Mouse (Mus musculus) layer of hippocampus, postnatal 10 days (tissue): Measurements from ENCODE around the gene Plekhs1. TPM values are rescaled to one million over a fixed set of nuclear protein-coding genes. Genes with fewer than 3 reads are reported as not detected.
"Not testable (repeated sequence)": the region's sequence is repeated elsewhere in the genome, so short reads cannot be mapped to it uniquely, and the experiment has no call there.

ENCODE experiments used
- DNase-seq, 2 experiments: peaks; one replicate each; pipeline ENCODE4 v3.0.0; 2021; ENCODE audit warnings: low spot score in 2 of 2
- total RNA-seq, 2 experiments: library from RNA; stranded (reverse); gene quantifications; 2 replicates each; pipeline ENCODE4 v1.2.3; 2021

Gene Plekhs1
- total RNA-seq, 2 experiments from 2014 or later, result 0.33 to 0.41 TPM

DNA sequence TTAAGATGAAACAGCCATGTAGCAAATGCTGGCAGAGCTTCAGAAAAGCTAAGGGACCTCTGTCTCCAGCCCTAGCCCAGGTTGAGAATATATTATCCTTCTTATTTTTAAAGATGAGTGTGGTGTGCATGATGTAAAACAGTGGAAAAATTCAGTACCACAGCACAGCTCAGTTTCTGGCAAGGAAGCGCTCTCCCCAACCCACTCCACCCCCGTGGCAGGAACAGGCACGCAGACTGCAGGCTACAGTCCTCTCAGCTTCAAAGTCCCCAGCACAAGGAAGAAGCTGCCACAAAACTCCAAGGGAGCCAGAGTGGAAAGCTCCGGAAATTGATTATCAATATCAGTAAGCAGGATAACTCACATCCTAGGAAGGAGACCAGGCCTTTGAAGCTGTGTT, 49.8 kb downstream of the Plekhs1 start:
- not testable (repeated sequence) for DNase-seq

GRCm38 (mm10) chr19:56513527-56513926, 52.1 kb downstream of the Plekhs1 start:
- not testable (repeated sequence) for DNase-seq

GRCm38 (mm10) chr19:56519408-56519807, 58.0 kb downstream of the Plekhs1 start:
- not testable (repeated sequence) for DNase-seq

GRCm38 (mm10) chr19:56530529-56530928, 69.1 kb downstream of the Plekhs1 start:
- not testable (repeated sequence) for DNase-seq

- DNase-seq, result no peak
Measured at GRCm38 (mm10) chr19:56531251-56531650, 69.8 kb downstream of the Plekhs1 start.

DNA sequence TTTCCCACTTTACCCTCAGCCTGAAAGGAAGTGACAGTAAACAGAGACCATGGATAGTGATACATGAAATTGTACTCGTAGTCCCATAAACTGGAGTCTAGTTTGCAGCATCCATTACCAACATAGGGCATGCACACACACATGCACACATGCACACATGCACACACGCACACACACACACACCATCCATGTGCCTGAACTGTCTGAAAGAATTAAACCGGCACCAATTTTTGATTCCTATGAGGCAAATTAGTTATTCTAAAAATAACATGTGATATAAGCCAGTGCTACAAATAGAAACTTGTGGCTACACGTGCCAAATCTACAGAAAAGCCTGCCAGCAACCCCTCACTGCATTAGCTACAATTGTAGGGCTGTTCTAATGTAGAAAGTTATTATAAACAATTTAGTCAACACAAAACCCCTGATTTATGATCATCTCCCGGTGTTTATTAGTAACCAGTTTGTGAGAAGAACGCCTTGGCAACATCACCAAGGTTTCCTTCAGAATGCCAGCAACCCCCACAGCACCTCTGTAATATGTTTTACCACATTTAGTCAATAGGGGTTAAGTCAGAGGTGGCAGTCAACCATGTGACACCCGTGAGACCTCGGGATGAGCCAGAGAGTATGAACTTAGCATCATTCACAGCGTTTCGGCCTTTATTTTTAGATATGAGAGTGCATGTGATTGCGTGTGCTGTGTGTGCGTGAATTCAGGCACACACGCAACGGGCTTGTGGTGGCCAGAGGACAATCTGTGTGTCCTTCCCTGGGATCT, 72.0 kb downstream of the Plekhs1 start:
- DNase-seq, result no peak

DNA sequence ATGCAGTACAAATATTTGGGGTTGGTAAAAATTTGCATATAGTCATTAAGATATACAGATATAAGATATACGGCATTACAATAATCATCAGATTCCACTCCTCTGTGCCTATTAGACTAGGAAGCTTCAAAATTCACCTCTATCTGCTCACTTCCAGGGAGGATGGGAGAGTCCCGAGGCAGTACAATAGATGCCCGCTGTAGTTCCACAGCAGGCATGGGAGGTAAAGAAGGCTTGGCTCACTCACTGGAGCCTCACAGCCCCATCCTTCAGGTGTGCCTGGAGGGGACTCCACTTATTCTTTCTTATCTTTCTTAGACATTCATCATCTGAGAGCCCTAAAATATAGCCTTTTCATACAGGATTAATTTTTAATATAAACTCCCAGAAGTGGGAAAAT, 72.9 kb downstream of the Plekhs1 start:
- DNase-seq, result no peak

DNA sequence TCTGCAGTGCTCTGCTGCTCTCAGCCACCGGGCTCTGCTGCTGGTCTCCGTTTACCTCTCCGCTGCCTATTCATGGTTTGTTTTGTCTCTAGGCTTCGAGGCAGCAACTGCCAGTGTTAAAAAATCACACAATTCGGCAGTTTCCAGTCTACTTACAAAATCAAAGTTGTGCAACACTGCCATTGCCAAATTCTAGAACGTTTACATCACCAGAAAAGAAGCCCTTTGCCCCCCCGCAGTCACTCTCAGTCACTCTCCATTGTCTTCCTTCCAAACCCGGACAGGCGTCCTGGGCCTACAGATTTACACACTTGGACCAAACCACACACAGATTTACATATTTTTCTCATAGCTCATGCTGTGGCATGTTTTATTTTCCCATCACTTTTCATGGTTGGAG, 73.6 kb downstream of the Plekhs1 start:
- no peak for DNase-seq

GRCm38 (mm10) chr19:56535765-56536164, 74.3 kb downstream of the Plekhs1 start:
- DNase-seq, result no peak

Other genes starting within 250 kb of the Plekhs1 start
- not detected for gene Habp2, start 174.5 kb upstream of the Plekhs1 start, total RNA-seq
- gene Nrap, start 71.6 kb upstream of the Plekhs1 start, total RNA-seq, result under 1 TPM; 0.18 to 0.30 TPM
- gene Casp7, start 64.5 kb upstream of the Plekhs1 start, total RNA-seq, result 1 to 10 TPM; 7.1 to 8.9 TPM
- 1 to 10 TPM; 7.7 to 8.0 TPM for gene Dclre1a, start 86.6 kb downstream of the Plekhs1 start, total RNA-seq
- 10 to 100 TPM; 10.8 to 11.7 TPM for gene Nhlrc2, start 86.6 kb downstream of the Plekhs1 start, total RNA-seq